Mouse (Mus musculus): ENCODE results near the gene March1. TPM values are rescaled to one million over a fixed set of nuclear protein-coding genes. Genes with fewer than 3 reads are reported as not detected.
"Not testable (repeated sequence)": the region's sequence is repeated elsewhere in the genome, so short reads cannot be mapped to it uniquely, and the experiment has no call there.

Gene March1
- polyA plus RNA-seq, 1 experiment from 2014 or later, result 1.2 TPM

GRCm38 (mm10) chr8:66404711-66405414 lies 787.2 kb downstream of the March1 start:
- Histone ChIP-seq H3K4me1 (no peaks in the 10 kb centered on the region), H3K27me3 (replicated peaks) (no peaks in the 10 kb centered on the region), H3K27ac (no peak overlapping the region), H3K9ac (no peak overlapping the region), H3K4me3 (replicated peaks) (no peak overlapping the region), H3K9me3 (no peaks in the 10 kb centered on the region), H3K36me3 (no peaks in the 10 kb centered on the region), H3K4me2 (no peak overlapping the region)
- WGBS, result 79% methylated on average over 2 of the region's 2 CpGs
- ATAC-seq (ENCODE audit: insufficient read depth, low FRiP score, low read depth), result no peak

DNA sequence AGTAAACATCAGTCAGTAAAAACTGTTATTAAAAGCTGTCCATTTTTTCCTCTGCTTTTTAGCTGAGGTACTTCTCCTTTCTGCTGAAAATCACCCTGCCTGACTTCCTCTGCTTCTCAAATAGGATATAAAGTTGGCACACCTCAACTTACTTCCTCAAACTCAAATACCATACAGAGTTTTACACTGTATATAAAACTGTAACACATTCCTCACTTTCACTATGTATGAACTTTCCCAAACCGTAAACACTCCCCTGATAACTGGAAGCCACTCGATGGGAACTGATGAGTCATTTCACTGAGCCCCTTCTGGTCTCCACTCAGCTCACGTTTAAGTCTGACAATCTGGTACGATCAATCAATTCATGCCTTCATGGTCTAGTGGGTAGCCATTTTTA lies 788.1 kb downstream of the March1 start:
- H3K36me3 ChIP-seq; H3K9me3 ChIP-seq; H3K4me2 ChIP-seq; H3K27ac ChIP-seq; ATAC-seq (ENCODE audit: insufficient read depth, low FRiP score, low read depth); H3K9ac ChIP-seq; H3K4me3 ChIP-seq (replicated peaks); H3K27me3 ChIP-seq (replicated peaks); H3K4me1 ChIP-seq: not testable (repeated sequence)
- WGBS, result 48% methylated on average over 4 of the region's 4 CpGs

DNA sequence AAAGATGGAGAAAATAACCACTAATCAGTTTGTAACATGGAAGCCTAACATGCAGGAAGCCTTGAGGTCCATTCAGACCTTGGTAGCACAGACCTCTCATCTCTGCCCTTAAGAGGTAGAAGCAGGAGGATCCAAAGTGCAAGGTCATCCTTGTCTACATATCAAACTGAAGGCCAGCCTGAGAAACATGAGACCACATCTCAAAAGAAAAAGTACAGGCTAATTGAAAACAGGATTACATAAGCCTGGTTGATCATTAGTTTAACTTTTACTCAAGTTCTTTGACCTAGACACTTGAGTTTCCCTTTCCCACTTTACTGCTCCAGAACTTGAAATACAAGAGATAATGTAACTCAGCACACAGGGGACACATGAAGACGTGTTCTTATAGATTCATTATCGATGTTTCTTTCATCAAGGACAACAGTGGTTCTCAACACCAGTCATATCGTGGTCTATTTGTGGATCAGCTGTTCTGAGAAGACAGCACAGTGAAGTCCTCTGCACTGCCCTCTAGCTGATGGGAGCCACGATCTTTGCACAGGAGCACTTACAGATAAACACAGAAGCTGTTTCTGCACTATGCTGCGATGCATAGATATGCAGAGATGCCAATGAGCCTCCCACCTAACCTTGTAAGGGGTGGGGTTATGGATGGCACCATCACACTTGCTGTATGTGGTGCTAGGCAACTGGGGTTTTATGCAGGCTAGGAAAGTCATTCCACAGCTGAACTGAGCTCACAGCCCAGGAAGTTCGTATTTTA lies 789.1 kb downstream of the March1 start:
- Histone ChIP-seq H3K4me1 (no peaks in the 10 kb centered on the region), H3K27ac (no peak overlapping the region), H3K4me2 (no peak overlapping the region), H3K9ac (no peak overlapping the region), H3K27me3 (replicated peaks) (no peaks in the 10 kb centered on the region), H3K36me3 (no peaks in the 10 kb centered on the region), H3K4me3 (replicated peaks) (no peak overlapping the region), H3K9me3 (no peaks in the 10 kb centered on the region)
- 79% methylated on average over 6 of the region's 6 CpGs for WGBS
- ATAC-seq (ENCODE audit: insufficient read depth, low FRiP score, low read depth), result no peak

DNA sequence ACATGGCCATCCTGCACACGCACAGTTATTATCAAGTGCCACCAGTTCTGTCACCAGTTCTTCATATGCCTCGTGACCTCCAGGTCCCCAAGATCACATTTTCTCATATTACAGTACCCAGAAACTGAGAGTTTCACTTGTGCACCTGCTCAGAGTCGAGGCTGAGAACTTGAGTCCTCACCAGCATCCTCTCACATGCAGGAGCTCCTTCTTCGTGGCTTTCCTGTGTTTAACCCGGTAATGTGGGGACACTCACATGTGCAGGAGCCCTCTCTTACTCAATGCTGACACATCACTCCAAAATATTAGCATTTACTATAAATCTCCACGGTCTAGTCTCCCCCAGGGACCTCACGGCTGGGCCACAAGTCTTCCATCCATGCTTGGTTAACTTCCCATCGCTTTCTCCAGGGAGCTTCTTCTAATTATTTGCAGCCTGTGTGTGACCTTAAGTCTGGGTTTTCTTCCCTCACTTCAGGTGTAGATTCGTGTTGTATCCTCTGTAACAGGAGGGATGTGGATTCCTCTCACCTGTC lies 792.4 kb downstream of the March1 start:
- H3K9ac ChIP-seq, result no peak overlapping the region
- WGBS, result 74% methylated on average over 9 of the region's 9 CpGs
- H3K4me2 ChIP-seq, result no peak overlapping the region
- no peaks in the 10 kb centered on the region for H3K36me3 ChIP-seq
- H3K27ac ChIP-seq, result no peak overlapping the region
- H3K4me3 ChIP-seq (replicated peaks), result no peak overlapping the region
- H3K9me3 ChIP-seq, result no peaks in the 10 kb centered on the region
- H3K4me1 ChIP-seq, result no peaks in the 10 kb centered on the region
- ATAC-seq (ENCODE audit: insufficient read depth, low FRiP score, low read depth), result no peak
- H3K27me3 ChIP-seq (replicated peaks), result no peaks in the 10 kb centered on the region

GRCm38 (mm10) chr8:66413101-66413500 lies 795.4 kb downstream of the March1 start:
- Histone ChIP-seq H3K4me1 (no peaks in the 10 kb centered on the region), H3K27me3 (replicated peaks) (no peaks in the 10 kb centered on the region), H3K27ac (no peak overlapping the region), H3K36me3 (no peaks in the 10 kb centered on the region), H3K4me3 (replicated peaks) (no peak overlapping the region), H3K4me2 (no peak overlapping the region), H3K9ac (no peak overlapping the region), H3K9me3 (no peaks in the 10 kb centered on the region)
- 45% methylated on average over 2 of the region's 2 CpGs for WGBS
- no peak for ATAC-seq (ENCODE audit: insufficient read depth, low FRiP score, low read depth)

- Histone ChIP-seq H3K4me2 (no peak overlapping the region), H3K4me1 (no peaks in the 10 kb centered on the region), H3K36me3 (no peaks in the 10 kb centered on the region), H3K4me3 (replicated peaks) (no peak overlapping the region), H3K9ac (no peak overlapping the region), H3K9me3 (no peaks in the 10 kb centered on the region), H3K27ac (no peak overlapping the region), H3K27me3 (replicated peaks) (no peaks in the 10 kb centered on the region)
- WGBS, result 77% methylated on average over 2 of the region's 2 CpGs
- ATAC-seq (ENCODE audit: insufficient read depth, low FRiP score, low read depth), result no peak
These were observed 797.5 kb downstream of the March1 start for GRCm38 (mm10) chr8:66415234-66415633.

DNA sequence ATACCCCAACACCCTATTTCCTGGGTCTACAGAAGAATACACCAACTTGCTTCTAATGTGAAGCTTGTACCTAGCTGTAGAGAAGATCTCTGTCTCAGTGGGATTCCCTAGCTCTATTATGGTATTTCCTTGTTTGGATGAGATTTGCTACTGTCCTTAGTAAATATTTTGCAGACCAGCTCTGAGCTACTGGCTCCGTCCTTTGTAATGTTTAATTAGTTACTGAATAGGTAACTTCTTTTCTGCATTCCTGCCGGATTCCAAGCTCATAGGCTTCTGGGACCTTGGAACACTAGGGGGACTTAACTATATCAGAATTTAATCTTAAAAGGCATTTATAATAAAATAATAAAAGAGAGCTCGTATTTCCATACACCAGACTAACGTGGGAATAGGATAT lies 799.9 kb downstream of the March1 start:
- not testable (repeated sequence) for H3K4me2 ChIP-seq; H3K27me3 ChIP-seq (replicated peaks); H3K9me3 ChIP-seq; H3K27ac ChIP-seq; ATAC-seq (ENCODE audit: insufficient read depth, low FRiP score, low read depth); H3K36me3 ChIP-seq; H3K4me1 ChIP-seq; H3K9ac ChIP-seq; H3K4me3 ChIP-seq (replicated peaks)
- 80% methylated on average over 4 of the region's 4 CpGs for WGBS

- H3K27me3 ChIP-seq (replicated peaks), result no peaks in the 10 kb centered on the region
- H3K36me3 ChIP-seq, result no peaks in the 10 kb centered on the region
- H3K4me2 ChIP-seq, result no peak overlapping the region
- no peaks in the 10 kb centered on the region for H3K9me3 ChIP-seq
- WGBS, result 70% methylated on average over 2 of the region's 2 CpGs
- H3K9ac ChIP-seq, result no peak overlapping the region
- no peak for ATAC-seq (ENCODE audit: insufficient read depth, low FRiP score, low read depth)
- H3K4me3 ChIP-seq (replicated peaks), result no peak overlapping the region
- no peak overlapping the region for H3K27ac ChIP-seq
- no peaks in the 10 kb centered on the region for H3K4me1 ChIP-seq
These were observed 812.9 kb downstream of the March1 start for GRCm38 (mm10) chr8:66430639-66431038.

GRCm38 (mm10) chr8:66433577-66433976 lies 815.9 kb downstream of the March1 start:
- no peak overlapping the region for H3K9ac ChIP-seq
- no peak overlapping the region for H3K4me3 ChIP-seq (replicated peaks)
- H3K27me3 ChIP-seq (replicated peaks), result no peaks in the 10 kb centered on the region
- no peak for ATAC-seq (ENCODE audit: insufficient read depth, low FRiP score, low read depth)
- no peaks in the 10 kb centered on the region for H3K4me1 ChIP-seq
- H3K27ac ChIP-seq, result no peak overlapping the region
- no peaks in the 10 kb centered on the region for H3K36me3 ChIP-seq
- H3K4me2 ChIP-seq, result no peak overlapping the region
- H3K9me3 ChIP-seq, result no peaks in the 10 kb centered on the region

DNA sequence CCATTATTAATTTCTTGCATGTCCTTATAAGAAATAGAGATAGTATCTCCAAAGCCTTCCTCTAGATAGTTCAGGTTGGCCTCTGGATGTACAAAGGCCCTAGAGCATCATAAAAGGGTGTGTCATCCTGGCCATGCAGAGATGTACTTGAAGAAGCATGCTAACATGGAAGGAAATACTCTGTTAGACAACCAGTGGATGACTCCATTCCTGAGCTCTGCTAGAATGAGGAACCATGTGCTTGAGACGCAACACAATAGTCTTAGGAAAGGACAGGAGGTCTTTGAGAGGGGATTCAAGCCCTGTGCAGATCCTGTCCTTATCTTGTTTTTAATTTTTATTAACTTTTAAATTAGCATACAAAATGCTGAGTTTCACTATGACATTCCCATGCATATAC lies 819.1 kb downstream of the March1 start:
- no peak overlapping the region for H3K4me2 ChIP-seq
- H3K36me3 ChIP-seq, result no peaks in the 10 kb centered on the region
- H3K27me3 ChIP-seq (replicated peaks), result no peaks in the 10 kb centered on the region
- no peak overlapping the region for H3K27ac ChIP-seq
- no peaks in the 10 kb centered on the region for H3K4me1 ChIP-seq
- no peak overlapping the region for H3K4me3 ChIP-seq (replicated peaks)
- H3K9me3 ChIP-seq, result no peaks in the 10 kb centered on the region
- WGBS, result 90% methylated on average over 1 of the region's 1 CpGs
- no peak overlapping the region for H3K9ac ChIP-seq
- no peak for ATAC-seq (ENCODE audit: insufficient read depth, low FRiP score, low read depth)

- Histone ChIP-seq H3K9me3 (no peaks in the 10 kb centered on the region), H3K36me3 (no peaks in the 10 kb centered on the region), H3K4me3 (replicated peaks) (no peak overlapping the region), H3K27me3 (replicated peaks) (no peaks in the 10 kb centered on the region), H3K27ac (no peak overlapping the region), H3K4me2 (no peak overlapping the region), H3K4me1 (no peaks in the 10 kb centered on the region), H3K9ac (no peak overlapping the region)
- 41% methylated on average over 3 of the region's 3 CpGs for WGBS
- ATAC-seq (ENCODE audit: insufficient read depth, low FRiP score, low read depth), result no peak
These were observed 820.2 kb downstream of the March1 start for GRCm38 (mm10) chr8:66437929-66438328.

DNA sequence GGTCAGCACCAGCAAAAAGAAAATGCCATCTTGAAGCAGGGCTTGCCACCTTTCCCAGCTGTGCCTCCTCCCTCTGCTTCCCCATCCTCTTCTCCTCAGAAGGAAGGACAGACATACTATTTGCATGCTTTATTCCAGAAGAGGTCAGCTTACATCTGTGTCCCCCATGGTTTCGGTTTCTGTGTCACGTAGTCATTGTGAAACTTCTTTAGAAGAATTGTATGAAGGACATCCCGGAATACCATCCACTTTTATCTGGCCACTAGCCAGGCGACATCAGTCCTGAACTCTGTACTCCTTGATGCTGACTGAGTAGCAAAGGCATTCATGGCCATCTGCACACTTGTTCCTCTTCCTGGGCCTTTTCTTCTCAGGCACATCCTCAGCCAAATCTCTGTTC lies 820.8 kb downstream of the March1 start:
- H3K27me3 ChIP-seq (replicated peaks), result no peaks in the 10 kb centered on the region
- H3K4me1 ChIP-seq, result no peaks in the 10 kb centered on the region
- H3K4me2 ChIP-seq, result no peak overlapping the region
- H3K27ac ChIP-seq, result no peak overlapping the region
- H3K9ac ChIP-seq, result no peak overlapping the region
- H3K9me3 ChIP-seq, result no peaks in the 10 kb centered on the region
- H3K36me3 ChIP-seq, result no peaks in the 10 kb centered on the region
- ATAC-seq (ENCODE audit: insufficient read depth, low FRiP score, low read depth), result no peak
- 81% methylated on average over 4 of the region's 4 CpGs for WGBS
- no peak overlapping the region for H3K4me3 ChIP-seq (replicated peaks)

Data from stomach, embryonic 15.5 days (tissue).